Mouse (Mus musculus): Measurements from ENCODE around the gene Mpnd.

Mpnd gene

DNA sequence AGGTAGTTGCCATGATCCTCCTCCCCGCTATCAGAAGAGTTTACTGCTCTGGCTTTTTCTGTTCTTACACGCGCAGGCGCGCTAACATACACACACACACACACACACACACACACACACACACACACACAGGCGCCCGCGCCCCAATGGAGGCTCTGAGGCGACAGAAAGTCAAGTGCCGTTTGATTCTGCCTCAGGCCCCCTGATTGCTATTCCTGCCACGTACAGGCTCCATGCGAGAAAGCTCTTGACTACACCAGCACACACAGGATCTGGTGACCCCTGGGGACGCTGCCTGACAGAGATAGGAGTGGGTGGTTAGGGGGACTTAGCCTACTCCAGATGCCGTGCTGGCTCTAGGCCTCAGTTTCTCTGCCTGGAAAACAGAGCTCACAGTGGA lies 36.0 kb upstream of the Mpnd start:
- TF ChIP-seq GATA4 (IDR thresholded peaks at IDR 0.05; ENCODE audit: insufficient replicate concordance, low read length): no peak

DNA sequence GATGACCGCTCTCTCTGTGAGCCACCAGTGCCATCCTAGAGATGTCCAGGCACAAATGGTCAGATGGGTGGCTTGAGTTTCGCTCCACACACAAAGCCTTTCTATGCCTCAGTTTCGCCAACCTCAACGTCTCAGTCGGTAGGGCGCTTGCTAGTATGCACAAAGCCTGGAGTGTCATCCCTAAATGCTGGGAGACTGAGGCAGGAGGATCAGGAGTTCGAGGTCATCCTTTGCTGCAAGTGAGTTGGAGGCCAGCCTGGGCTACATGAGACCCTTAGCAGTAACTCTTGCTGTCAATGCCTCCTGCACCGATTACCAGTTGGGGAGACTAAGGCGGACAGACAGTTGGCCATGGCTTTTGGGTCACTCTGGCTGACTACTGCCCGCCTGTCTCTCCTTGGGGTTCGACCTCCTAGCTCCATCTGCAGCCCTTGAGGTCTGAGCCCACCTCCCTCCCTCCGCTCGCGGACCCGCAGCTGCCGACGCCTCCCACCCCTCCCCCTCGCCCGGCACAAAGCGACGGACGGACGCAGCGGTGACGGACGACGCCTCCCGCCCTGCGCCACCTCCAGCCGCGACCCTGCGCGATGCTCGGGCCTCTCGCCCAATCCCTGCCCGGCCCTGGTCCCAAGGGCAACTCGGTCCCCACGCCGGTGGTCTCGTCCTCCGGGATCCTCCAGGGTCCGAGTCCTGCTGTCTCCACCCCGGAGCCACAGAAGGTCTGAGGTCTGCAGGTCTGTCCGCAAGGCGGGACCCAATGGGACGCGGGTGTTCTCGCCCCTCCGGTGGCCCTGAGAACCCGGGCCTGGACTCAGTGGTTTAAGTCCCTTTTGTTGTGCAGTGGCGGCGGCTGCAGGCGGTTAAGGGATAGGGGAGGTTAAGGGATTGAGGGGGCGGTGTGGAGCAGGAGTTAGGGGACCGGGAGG lies 35.3 kb upstream of the Mpnd start, which contains the start of gene Shd:
Shd (plus strand) TSS at position 502 of the 926 bp plus-strand sequence.
- no peak for TF ChIP-seq GATA4 (IDR thresholded peaks at IDR 0.05; ENCODE audit: insufficient replicate concordance, low read length)

DNA sequence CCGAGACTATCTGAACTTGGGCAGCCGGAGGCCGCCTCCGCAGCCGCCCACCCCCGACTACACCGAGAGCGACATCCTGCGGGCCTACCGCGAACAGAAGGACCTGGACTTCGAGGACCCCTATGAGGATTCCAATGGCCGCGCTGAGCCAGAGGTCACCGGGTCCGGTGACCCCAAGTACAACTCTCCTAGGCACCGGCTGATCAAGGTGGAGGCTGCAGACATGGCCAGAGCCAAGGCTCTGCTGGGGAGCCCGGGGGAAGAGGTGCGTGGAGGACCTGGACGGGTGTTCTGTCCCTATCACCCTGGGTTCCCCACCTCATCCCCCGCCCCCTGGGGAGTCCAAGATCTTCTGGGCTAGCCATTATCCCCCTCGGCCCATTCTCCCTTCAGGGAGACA lies 34.1 kb upstream of the Mpnd start:
- no peak for TF ChIP-seq GATA4 (IDR thresholded peaks at IDR 0.05; ENCODE audit: insufficient replicate concordance, low read length)

DNA sequence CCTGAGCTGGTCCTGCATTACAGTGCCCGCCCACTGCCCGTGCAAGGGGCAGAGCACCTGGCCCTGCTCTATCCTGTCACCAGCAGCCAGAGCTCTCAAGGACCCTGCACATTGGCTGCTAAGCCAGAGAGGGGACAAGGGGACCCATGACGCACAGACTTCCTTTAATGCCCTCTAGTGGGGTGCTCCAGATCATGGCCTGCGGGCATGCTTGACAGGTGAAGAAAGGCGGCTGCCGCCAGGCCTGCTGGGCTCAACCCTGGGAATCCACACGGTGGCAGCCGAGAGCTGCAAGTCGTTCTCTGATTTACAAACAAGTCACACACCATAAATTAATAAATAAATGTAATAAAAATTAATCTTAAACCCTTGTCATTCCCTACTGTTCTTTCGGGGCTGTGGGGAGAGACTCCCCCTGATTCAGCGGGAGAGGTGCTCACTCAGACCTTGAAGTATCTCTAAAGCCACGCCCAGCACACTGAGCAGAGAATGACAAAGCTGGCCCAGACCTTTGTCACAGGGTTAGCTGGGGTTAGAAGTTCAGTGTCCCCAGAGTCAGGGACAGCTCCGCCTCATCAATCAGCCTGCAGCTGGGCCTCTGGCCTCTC lies 29.2 kb upstream of the Mpnd start:
- TF ChIP-seq GATA4 (IDR thresholded peaks at IDR 0.05; ENCODE audit: insufficient replicate concordance, low read length): no peak

DNA sequence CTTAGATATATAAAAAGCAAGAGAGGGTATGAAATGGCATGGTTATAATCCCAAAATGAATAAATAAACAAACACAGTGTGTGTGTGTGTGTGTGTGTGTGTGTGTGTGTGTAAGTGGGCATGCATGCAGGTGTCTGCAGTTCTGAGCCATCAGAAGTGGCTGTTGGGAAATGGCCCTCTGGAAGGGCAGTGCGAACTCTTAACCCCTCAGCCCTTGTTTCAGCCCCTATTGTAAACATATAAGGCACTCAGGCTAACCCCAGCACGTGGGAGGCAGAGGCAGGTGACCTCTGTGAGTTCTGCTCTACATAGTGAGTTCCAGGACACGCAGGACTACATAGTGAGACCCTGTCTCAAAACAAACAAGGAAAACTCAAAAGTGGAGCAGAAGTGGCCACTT lies 28.2 kb upstream of the Mpnd start:
- TF ChIP-seq GATA4 (IDR thresholded peaks at IDR 0.05; ENCODE audit: insufficient replicate concordance, low read length): no peak

DNA sequence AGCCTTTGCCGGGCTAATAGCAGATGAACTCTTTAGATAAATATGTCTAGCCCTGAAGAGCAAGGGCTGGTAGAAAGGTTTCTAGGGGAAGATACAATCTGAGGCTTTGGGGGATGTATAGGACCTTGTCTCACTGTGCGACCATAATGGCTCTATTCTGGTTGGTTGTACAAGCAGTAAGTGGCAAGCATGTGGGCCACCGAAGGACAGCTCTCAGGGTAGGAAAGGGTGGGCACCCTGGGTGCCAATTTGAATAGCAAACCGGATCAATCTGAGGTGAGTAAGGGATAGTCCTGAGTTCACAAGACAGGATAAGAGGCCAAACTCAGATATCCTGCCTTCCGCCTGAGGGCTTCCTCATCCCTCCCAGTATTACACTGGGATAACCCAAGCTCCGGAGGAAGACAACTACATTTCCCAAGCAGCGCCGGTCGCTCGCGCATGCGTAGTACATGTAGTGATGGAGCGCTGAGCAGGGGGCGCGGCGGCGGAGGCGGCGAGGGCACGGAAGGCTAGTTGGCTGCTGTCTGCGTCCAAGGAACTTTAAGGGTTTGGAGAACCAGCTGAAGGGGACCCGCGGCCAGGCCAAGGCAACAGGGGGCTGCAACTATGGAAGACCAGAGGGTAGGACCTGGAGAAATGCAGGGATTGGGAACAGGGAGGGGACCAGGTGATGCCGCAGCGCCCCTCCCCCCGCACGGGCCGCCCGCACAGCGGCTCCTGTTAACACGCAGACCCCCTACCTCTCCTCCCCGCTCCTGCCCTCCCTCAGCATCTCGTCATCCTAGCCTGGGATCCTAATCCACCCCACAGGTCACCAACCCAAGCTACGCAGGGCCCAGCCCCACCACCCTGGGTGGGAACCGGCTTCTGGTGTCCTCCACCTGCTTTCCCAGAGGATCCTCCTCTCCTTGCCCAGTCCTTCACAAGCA lies 19.2 kb upstream of the Mpnd start, which contains the start of gene Fsd1:
Fsd1 (plus strand) TSS at position 480 of the 932 bp plus-strand sequence.
- no peak for TF ChIP-seq GATA4 (IDR thresholded peaks at IDR 0.05; ENCODE audit: insufficient replicate concordance, low read length)

DNA sequence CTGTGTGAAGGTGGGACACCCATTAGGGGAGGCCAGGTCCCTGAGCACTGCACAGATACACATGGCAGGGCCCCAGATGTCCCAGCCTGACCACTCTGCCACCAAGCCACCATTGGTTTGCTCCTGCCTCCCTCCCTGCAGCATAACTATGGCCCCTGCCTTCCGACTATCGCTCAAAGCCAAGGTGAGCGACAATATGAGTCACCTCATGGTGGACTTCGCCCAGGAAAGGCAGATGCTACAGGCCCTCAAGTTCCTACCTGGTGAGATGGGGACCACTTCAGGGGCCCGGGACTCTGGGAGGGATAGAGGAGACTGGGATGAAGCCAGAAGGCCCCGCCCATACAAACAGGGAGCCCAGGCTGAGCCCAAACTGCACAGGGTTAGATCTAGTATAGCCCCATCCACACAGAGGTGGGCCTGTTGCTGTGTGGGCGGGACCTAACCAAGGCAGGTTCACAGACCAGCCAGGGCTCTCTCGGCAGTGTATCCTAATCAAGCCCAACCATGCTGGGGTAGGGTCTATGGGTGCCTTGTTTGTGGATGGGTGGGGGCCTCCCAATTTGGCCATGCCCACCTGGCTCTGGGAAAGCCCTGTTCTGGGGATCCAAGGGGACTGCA lies 15.1 kb upstream of the Mpnd start:
- no peak for TF ChIP-seq GATA4 (IDR thresholded peaks at IDR 0.05; ENCODE audit: insufficient replicate concordance, low read length)

DNA sequence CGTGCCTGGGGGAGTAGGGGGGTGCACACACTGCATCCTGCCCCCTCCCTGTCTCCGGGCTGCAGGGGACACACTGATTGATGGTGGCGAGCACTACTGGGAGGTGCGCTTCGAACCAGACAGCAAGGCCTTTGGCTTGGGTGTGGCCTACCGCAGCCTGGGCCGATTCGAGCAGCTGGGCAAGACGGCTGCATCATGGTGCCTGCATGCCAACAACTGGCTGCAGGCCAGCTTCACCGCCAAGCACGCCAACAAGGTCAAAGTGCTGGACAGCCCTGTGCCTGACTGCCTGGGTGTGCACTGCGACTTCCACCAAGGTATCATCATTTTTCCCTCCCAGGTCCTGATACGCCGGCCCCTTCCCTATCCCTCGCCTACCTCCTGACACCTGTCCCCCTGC lies 9.5 kb upstream of the Mpnd start:
- no peak for TF ChIP-seq GATA4 (IDR thresholded peaks at IDR 0.05; ENCODE audit: insufficient replicate concordance, low read length)

DNA sequence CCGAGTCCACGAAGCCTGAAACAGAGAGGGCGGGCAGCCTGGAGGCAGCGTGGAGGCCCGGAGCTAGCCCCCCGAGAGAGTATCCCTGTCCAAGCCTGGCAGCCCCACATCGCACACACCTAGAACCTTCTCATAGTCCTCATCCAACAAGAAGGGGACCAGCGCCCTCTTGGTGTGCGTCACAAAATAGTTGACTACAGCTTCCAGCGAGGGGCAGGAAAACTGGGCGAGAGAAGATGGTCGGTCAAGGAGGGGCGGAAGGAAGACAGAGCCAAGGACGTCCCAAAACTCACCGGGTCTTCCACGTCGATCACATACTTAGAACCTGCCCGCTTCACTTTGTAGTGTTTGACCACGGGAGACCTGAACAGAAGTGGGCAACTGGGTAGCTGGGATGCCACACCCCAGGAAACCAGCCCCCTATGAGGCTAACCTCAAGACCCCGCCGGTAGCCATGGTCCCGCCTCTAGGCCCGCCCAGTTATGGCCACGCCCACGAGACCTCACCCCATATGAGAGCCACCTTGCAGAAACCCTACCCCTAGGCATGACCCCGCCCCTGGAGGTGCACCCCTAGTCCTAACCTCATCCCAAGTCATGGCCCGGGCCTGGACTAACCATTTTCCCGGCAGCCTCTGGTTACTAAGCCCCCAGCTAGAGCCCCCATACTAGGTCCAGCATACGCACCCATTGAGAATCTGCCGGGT lies 5.6 kb upstream of the Mpnd start:
- no peak for TF ChIP-seq GATA4 (IDR thresholded peaks at IDR 0.05; ENCODE audit: insufficient replicate concordance, low read length)

DNA sequence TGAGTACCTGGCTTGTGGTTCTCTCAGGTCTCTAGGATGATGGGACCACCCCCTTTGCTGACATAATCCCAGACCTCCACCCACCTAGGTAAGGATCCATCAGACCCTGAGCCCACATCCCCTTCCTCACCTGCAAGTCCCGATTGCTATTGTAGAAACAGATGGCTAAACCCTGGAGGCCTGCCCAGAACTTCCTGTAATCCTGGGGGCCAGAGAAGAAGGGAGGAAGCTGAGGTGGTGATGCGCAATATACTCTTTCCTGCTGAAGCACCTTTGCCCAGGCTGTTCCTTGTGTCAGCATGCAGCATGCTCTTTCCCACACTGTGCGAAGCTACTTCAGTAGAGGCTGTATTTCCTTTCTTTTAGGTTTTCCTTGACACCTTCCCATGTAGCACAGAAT lies 2.5 kb upstream of the Mpnd start:
- TF ChIP-seq GATA4 (IDR thresholded peaks at IDR 0.05; ENCODE audit: insufficient replicate concordance, low read length): no peak

DNA sequence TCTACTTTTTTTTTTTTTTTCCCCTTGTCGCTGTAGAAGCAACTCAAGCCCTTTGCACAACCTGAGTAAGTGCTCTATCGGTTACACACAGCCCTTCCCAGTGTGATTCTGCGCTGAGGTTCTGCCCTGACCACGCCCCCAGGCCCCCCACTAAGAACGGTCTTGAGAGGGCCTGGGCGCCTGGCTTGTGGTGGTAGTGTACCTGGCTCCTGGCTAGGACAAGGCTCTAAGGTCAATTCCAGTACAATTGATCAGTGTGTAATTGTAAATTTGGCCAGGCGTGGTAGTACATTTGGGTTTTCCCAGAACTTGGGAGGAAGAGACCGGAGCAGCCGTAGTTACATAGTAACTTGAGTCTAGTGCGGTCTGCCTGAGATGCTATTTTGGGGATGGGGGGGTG lies 1.4 kb downstream of the Mpnd start:
- no peak for TF ChIP-seq GATA4 (IDR thresholded peaks at IDR 0.05; ENCODE audit: insufficient replicate concordance, low read length)

DNA sequence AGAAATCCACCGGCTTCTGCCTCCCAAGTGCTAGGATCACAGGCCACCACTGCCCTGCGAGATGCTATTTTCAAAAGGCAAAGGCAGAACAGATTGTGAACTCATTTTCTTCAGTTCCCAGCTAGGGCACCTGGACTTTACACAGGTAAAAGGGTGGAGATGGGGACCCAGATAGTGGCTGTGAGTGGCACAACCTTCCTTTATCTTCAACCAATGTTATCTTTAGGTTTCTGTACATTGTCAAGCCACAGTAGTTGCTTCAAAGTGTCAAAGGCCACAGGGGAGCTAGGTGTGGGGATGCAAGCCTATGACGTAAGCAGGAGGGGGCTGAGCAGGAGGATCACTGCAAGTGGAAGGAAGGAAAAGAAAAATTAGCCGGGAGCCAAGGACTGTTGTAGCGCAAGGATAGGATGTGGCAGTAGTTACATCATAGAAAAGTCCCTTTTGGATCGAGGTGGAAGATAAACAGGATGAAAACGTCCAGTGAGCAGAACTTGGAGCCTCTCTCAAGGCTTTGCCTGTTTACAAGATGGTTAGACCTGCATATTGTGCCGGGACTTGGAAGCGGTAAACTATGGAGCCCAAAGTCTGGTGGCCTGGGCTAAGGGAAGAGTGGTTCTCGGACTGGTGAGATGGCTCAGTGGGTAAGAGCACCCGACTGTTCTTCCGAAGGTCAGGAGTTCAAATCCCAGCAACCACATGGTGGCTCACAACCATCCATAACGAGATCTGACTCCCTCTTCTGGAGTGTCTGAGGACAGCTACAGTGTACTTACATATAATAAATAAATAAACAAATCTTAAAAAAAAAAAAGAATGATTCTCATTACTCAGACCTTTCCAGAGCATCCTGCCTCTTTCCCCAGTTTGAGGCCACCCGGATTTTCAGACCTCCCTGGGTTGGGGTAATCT lies 2.2 kb downstream of the Mpnd start:
- no peak for TF ChIP-seq GATA4 (IDR thresholded peaks at IDR 0.05; ENCODE audit: insufficient replicate concordance, low read length)

DNA sequence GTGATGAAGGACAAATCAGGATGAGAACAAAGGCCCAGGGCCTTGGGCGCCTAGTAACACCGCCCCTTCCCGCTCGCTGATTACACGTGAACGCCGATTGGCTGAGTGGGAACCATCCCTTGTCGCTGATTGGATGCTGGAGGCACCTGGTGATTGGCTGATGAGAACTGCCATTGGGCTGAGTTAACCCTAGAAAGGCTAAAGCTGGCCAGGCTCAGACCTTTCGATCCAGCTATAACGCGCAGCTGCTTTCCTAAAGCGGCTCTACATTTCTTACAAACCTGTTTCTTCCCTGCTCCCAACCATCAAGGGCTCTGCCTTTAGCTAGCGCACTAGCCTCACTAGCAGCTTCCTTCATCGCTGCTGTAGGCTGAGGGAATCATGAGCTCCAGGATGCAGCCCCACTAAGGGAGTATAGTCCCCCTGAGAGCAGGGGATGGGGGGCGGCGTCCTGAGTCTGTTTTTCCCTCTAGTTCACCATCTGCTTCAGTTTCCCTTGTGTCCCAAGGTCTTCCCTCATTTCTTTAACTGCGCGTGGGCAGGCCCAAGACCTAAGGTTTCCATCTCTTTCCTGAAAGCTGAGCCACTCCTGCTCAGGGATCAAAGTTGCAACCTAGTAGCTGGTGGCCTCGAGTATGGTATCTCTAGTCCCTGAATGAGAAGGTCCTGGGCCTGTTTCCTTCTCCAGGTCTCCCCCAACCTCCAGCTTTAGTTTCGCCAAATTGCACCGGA lies 3.0 kb downstream of the Mpnd start:
- TF ChIP-seq GATA4 (IDR thresholded peaks at IDR 0.05; ENCODE audit: insufficient replicate concordance, low read length): peak; percentile 93; the same call in 1 of the 2 replicates

Data from liver, adult (tissue).